Mouse (Mus musculus) ovary, postnatal 36 days (tissue): ENCODE measurements around the gene Hsd3b4.
"Not testable (repeated sequence)": the region's sequence is repeated elsewhere in the genome, so short reads cannot be mapped to it uniquely, and the experiment has no call there.

Experiments used
- DNase-seq: peaks from one replicate; pipeline ENCODE4 v3.0.0; 2022; ENCODE audit warnings: low spot score, mixed read lengths

Gene Hsd3b4

DNA sequence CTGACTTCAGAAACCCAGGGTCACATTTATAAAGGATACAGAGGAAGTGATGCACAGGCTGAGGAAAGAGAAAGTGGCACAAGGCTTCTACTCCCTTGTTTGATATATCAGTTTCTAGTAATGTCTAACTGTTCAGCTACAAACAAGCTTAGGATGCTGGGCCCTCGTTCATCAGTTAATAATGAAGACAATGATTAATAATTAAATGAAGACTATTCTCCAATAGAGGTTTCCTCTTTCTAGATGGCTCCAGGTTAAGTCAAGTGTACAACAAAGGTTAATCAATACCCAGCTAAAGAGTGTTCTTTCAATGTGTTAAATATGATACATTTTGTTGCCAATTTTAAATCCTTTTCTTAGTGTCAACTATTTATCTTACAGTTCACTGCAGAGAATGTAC is at the start of gene Hsd3b4:
Gene Hsd3b4 (minus strand): TSS at position 101 of the 400 bp plus-strand sequence.
- DNase-seq: not testable (repeated sequence)

DNA sequence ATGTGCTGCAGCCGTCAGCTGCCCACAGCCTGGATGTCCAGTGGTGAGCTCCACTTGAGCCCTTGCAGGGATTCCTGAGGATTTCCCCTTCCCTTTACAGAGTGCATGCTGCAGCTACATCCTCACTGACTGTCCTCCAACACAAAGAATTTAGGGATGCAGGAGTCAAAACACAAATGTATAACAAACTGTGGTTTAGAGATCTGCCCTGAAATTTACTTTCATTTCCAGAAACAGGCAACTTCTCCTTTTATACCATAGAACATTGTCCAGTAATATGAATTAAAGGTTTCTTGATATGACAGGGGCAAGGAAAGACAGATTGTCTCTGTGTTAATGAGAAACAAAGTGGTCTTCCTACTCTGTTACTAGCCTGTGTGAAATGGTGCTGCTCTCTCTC is 40.5 kb upstream of the Hsd3b4 start:
- not testable (repeated sequence) for DNase-seq

DNA sequence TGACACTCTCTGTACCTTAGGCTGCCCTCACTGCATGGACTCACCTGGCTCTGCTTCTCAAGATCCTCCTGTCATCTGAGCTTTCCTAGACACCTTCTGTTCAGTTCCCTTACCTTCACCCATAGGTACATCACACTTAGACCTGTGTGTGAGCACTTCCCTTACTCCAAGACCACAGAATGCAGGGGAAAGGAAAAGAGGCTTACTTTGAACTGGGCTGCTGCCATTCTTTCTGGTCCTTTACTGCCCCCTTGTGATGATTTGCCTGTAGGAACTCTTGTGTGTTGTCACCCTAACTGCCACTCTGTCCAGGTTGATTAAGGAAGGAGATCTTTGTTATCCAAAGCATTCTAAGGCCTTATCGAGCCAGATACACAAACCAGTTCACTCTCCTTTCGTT is 39.9 kb upstream of the Hsd3b4 start:
- not testable (repeated sequence) for DNase-seq

DNA sequence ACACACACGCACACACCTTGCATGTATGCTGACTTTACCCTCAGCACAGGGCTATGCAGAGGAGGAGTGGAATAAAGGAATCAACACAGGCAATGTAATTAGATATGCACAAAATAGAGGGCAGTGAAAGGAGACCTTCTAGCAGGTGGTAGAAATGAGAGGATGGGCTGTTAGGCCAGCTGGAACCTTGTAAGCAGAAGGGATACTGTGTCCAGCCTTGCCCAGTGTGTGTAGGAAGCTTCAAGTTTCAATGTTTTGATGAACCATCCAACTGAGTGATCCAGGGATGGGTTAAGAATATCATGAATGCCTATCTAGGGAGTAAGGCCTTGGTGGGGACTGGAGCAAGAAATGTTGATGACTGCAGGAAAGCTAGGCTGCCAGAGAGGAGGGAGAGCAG is 38.2 kb upstream of the Hsd3b4 start:
- DNase-seq: not testable (repeated sequence)

GRCm38 (mm10) chr3:98547641-98548040 is 37.3 kb upstream of the Hsd3b4 start:
- DNase-seq: not testable (repeated sequence)

- not testable (repeated sequence) for DNase-seq
Observed at GRCm38 (mm10) chr3:98524978-98525377, 14.7 kb upstream of the Hsd3b4 start.

DNA sequence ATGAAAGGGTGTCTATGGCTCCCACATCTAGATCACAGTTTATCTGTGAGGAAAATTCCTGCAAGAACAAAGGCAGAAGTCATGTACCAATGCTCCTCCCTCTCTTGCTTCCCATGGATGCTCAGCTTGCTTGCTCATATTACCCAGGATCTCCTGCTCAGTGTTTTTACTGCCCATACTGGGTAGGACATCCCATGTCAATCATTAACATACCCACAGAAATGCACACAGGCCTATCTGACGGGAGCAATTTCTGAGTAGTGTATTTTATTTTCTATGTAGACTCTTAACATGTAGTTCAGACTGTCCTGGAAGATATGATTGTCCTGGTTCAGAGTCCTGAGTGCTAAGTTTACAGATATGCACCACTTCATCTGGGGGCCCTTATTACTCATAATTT is 14.2 kb upstream of the Hsd3b4 start:
- not testable (repeated sequence) for DNase-seq

DNA sequence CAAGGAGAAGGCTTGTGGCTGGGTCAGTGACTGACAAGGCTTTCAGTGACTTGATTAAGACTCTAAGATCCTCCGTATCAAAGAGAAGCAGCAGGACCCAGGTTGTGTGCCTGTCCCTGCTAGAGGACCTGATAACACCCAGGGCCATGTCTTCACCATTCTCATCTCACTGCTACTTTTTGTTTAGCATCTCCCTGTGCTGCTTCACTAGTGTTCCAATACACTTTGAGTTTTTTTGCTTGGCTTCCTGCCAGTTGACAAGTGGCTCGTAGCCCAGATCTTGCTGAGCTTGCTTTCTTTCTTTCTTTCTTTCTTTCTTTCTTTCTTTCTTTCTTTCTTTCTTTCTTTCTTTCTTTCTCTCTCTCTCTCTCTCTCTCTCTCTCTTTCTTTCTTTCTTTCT is 12.5 kb upstream of the Hsd3b4 start:
- not testable (repeated sequence) for DNase-seq

- DNase-seq: not testable (repeated sequence)
Observed at GRCm38 (mm10) chr3:98507229-98507628, 3.1 kb downstream of the Hsd3b4 start.

- DNase-seq: not testable (repeated sequence)
Observed at GRCm38 (mm10) chr3:98497401-98497800, 12.9 kb downstream of the Hsd3b4 start.

GRCm38 (mm10) chr3:98496762-98497161 is 13.6 kb downstream of the Hsd3b4 start:
- not testable (repeated sequence) for DNase-seq

- DNase-seq: not testable (repeated sequence)
Observed at GRCm38 (mm10) chr3:98495055-98495454, 15.3 kb downstream of the Hsd3b4 start.

DNA sequence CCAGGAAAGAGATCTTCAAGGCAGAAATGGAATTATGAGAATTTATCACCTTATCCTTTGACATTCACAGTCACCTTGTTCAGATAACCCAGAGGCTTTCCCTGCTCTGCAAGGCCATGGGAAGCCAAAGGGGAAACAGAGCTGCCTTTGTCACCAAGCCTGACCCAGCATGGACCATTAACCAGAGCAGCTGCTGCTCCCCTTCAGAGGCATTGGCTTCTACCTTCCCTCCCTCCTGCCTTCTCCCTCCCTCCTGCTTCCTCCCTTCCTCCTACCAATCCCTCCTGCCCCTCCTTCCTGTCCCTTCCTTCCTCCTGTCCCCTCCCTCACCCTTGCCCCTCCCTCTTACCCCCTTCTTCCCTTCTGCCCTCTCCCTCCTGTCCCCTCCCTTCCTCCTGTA is 16.1 kb downstream of the Hsd3b4 start:
- DNase-seq: not testable (repeated sequence)

GRCm38 (mm10) chr3:98471499-98471898 is 38.8 kb downstream of the Hsd3b4 start:
- not testable (repeated sequence) for DNase-seq

DNA sequence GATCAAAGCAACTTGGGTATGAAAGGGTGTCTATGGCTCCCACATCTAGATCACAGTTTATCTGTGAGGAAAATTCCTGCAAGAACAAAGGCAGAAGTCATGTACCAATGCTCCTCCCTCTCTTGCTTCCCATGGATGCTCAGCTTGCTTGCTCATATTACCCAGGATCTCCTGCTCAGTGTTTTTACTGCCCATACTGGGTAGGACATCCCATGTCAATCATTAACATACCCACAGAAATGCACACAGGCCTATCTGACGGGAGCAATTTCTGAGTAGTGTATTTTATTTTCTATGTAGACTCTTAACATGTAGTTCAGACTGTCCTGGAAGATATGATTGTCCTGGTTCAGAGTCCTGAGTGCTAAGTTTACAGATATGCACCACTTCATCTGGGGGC is 39.3 kb downstream of the Hsd3b4 start:
- not testable (repeated sequence) for DNase-seq

DNA sequence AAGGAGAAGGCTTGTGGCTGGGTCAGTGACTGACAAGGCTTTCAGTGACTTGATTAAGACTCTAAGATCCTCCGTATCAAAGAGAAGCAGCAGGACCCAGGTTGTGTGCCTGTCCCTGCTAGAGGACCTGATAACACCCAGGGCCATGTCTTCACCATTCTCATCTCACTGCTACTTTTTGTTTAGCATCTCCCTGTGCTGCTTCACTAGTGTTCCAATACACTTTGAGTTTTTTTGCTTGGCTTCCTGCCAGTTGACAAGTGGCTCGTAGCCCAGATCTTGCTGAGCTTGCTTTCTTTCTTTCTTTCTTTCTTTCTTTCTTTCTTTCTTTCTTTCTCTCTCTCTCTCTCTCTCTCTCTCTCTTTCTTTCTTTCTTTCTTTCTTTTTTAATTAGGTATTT is 41.0 kb downstream of the Hsd3b4 start:
- DNase-seq: not testable (repeated sequence)

- DNase-seq: not testable (repeated sequence)
Observed at GRCm38 (mm10) chr3:98457026-98457425, 53.3 kb downstream of the Hsd3b4 start, which contains the start of gene Gm4450. Gene Gm4450 (minus strand): TSS chr3:98457126.

GRCm38 (mm10) chr3:98453786-98454185 is 56.5 kb downstream of the Hsd3b4 start:
- not testable (repeated sequence) for DNase-seq
